Mouse (Mus musculus) kidney, embryonic 15.5 days (tissue): ENCODE data around the gene Olfr630. TPM values are rescaled to one million over a fixed set of nuclear protein-coding genes. Genes with fewer than 3 reads are reported as not detected.

Experiments used
- ATAC-seq: fragments of 200-750 bp; cut with Nextera tagmentation; replicated peaks from 2 replicates; pipeline ENCODE4 v1.8.0; 2017; ENCODE audit warnings: moderate TSS enrichment; ENCODE audit not compliant: low FRiP score
- H3K27ac ChIP-seq: fragments of 300-500 bp; sonication (generic); 2 replicates; pipeline ENCODE4 v1.5.1; 2015; ENCODE audit warnings: mild to moderate bottlenecking, inconsistent platforms
- H3K27me3 ChIP-seq: fragments of 300-500 bp; sonication (generic); 2 replicates; pipeline ENCODE4 v1.6.1; 2015; ENCODE audit warnings: inconsistent platforms
- H3K36me3 ChIP-seq: fragments of 300-500 bp; sonication (generic); 2 replicates; pipeline ENCODE4 v1.6.1; 2015; ENCODE audit warnings: inconsistent platforms
- H3K4me1 ChIP-seq: fragments of 300-500 bp; sonication (generic); 2 replicates; pipeline ENCODE4 v1.6.1; 2015; ENCODE audit warnings: inconsistent platforms
- H3K4me2 ChIP-seq: fragments of 300-500 bp; sonication (generic); 2 replicates; pipeline ENCODE4 v1.6.1; 2015; ENCODE audit warnings: moderate library complexity, mild to moderate bottlenecking, inconsistent platforms
- H3K4me3 ChIP-seq: fragments of 300-500 bp; sonication (generic); replicated peaks from 2 replicates; pipeline ENCODE4 v1.5.1; 2015; ENCODE audit warnings: mild to moderate bottlenecking, inconsistent platforms
- H3K9ac ChIP-seq: fragments of 300-500 bp; sonication (generic); 2 replicates; pipeline ENCODE4 v1.6.1; 2015; ENCODE audit warnings: mild to moderate bottlenecking, inconsistent platforms
- H3K9me3 ChIP-seq: fragments of 300-500 bp; sonication (generic); replicated peaks from 2 replicates; pipeline ENCODE4 v1.6.1; 2016; ENCODE audit warnings: inconsistent platforms
- WGBS: fragments of 180-500 bp; shearing (Covaris S2); methylation state at CpG from one replicate; pipeline ENCODE4 v1.1.7; 2015; ENCODE audit warnings: mixed read lengths; 5-methylcytosine and 5-hydroxymethylcytosine counted together
- polyA plus RNA-seq: library from polyadenylated mRNA; unstranded; fragments of >200 nt; fragmentation: Nextera tagmentation; extraction: Ambion mirVana; gene quantifications from 2 replicates; pipeline ENCODE4 v1.2.1, GENCODE M21; 2015

Olfr630 gene
- polyA plus RNA-seq, 1 experiment from 2014 or later = not detected

GRCm38 (mm10) chr7:103712024-103712423 is 45.1 kb downstream of the Olfr630 start:
- H3K9ac ChIP-seq = no peak overlapping the region
- no peak overlapping the region for H3K4me3 ChIP-seq
- WGBS = 30% methylated on average over 2 of the region's 2 CpGs
- H3K9me3 ChIP-seq = no peaks in the 10 kb centered on the region
- no peaks in the 10 kb centered on the region for H3K36me3 ChIP-seq
- H3K4me2 ChIP-seq = no peak overlapping the region
- no peaks in the 10 kb centered on the region for H3K4me1 ChIP-seq
- no peak overlapping the region for H3K27ac ChIP-seq
- H3K27me3 ChIP-seq = no peaks in the 10 kb centered on the region
- no peak for ATAC-seq

Other genes with a start within 250 kb of the Olfr630 start
- gene Olfr610, start 245.2 kb downstream of the Olfr630 start, polyA plus RNA-seq = not detected in 2 replicates
- gene Olfr611, start 236.5 kb downstream of the Olfr630 start, polyA plus RNA-seq = not detected in 2 replicates
- not detected in 2 replicates for gene Olfr612, start 214.6 kb downstream of the Olfr630 start, polyA plus RNA-seq
- gene Olfr613, start 209.3 kb downstream of the Olfr630 start, polyA plus RNA-seq = not detected in 2 replicates
- not detected in 2 replicates for gene Olfr615, start 201.3 kb downstream of the Olfr630 start, polyA plus RNA-seq
- not detected in 2 replicates for gene Olfr616, start 188.2 kb downstream of the Olfr630 start, polyA plus RNA-seq
- not detected in 2 replicates for gene Olfr617, start 184.3 kb downstream of the Olfr630 start, polyA plus RNA-seq
- gene Olfr618, start 167.2 kb downstream of the Olfr630 start, polyA plus RNA-seq = not detected in 2 replicates
- not detected in 2 replicates for gene Olfr619, start 156.8 kb downstream of the Olfr630 start, polyA plus RNA-seq
- gene Olfr620, start 144.8 kb downstream of the Olfr630 start, polyA plus RNA-seq = not detected in 2 replicates
- not detected in 2 replicates for gene Olfr622, start 114.6 kb downstream of the Olfr630 start, polyA plus RNA-seq
- not detected in 2 replicates for gene Olfr623, start 93.6 kb downstream of the Olfr630 start, polyA plus RNA-seq
- 0.03 TPM in 1 of 2 replicates, not detected in the other for gene Olfr624, start 86.1 kb downstream of the Olfr630 start, polyA plus RNA-seq
- gene Olfr625-ps1, start 74.6 kb downstream of the Olfr630 start, polyA plus RNA-seq = not detected in 2 replicates
- gene Olfr243, start 42.7 kb downstream of the Olfr630 start, polyA plus RNA-seq = not detected in 2 replicates
- gene Olfr628, start 27.0 kb downstream of the Olfr630 start, polyA plus RNA-seq = not detected in 2 replicates
- not detected in 2 replicates for gene Olfr629, start 12.4 kb downstream of the Olfr630 start, polyA plus RNA-seq
- not detected in 2 replicates for gene Olfr69, start 14.3 kb upstream of the Olfr630 start, polyA plus RNA-seq
- gene Olfr68, start 22.4 kb upstream of the Olfr630 start, polyA plus RNA-seq = not detected in 2 replicates
- gene Olfr67, start 34.5 kb upstream of the Olfr630 start, polyA plus RNA-seq = not detected in 2 replicates
- 2,879 and 3,105 TPM in 2 replicates for gene Hbb-bt, start 56.7 kb upstream of the Olfr630 start, polyA plus RNA-seq
- gene Hbb-bs, start 70.8 kb upstream of the Olfr630 start, polyA plus RNA-seq = 7,996 and 8,703 TPM in 2 replicates
- not detected in 2 replicates for gene Hbb-bh2, start 83.2 kb upstream of the Olfr630 start, polyA plus RNA-seq
- gene Hbb-bh1, start 85.8 kb upstream of the Olfr630 start, polyA plus RNA-seq = 1.8 and 2.3 TPM in 2 replicates
- 188 and 278 TPM in 2 replicates for gene Hbb-y, start 95.9 kb upstream of the Olfr630 start, polyA plus RNA-seq
- gene Olfr66, start 128.9 kb upstream of the Olfr630 start, polyA plus RNA-seq = not detected in 2 replicates
- not detected in 2 replicates for gene Olfr64, start 137.2 kb upstream of the Olfr630 start, polyA plus RNA-seq
- gene Olfr65, start 146.2 kb upstream of the Olfr630 start, polyA plus RNA-seq = not detected in 2 replicates
- gene Olfr631, start 171.5 kb upstream of the Olfr630 start, polyA plus RNA-seq = not detected in 2 replicates
- gene Olfr632, start 177.0 kb upstream of the Olfr630 start, polyA plus RNA-seq = not detected in 2 replicates
- not detected in 2 replicates for gene Olfr633, start 187.1 kb upstream of the Olfr630 start, polyA plus RNA-seq
- gene Olfr635, start 213.8 kb upstream of the Olfr630 start, polyA plus RNA-seq = not detected in 2 replicates
- not detected in 2 replicates for gene Olfr638, start 241.4 kb upstream of the Olfr630 start, polyA plus RNA-seq